Mouse (Mus musculus): ENCODE data around the gene Gbx2.

GRCm38 (mm10) chr1:89933786-89934185 lies 2.8 kb upstream of the Gbx2 start:
- TF ChIP-seq CTCF (IDR thresholded peaks at IDR 0.05; ENCODE audit: control insufficient read depth, insufficient read depth, insufficient replicate concordance, low read depth, low read length): no peak
- no peak for TF ChIP-seq POLR2A (IDR thresholded peaks at IDR 0.05; ENCODE audit: control insufficient read depth, low read depth, low read length)
